Mouse (Mus musculus) ovary, adult 18-20 months (tissue): ENCODE measurements around the gene Fam129a.

ENCODE experiments used
- DNase-seq: peaks from one replicate; pipeline ENCODE4 v3.0.0; 2022; ENCODE audit warnings: low spot score, mixed read lengths

Fam129a gene

GRCm38 (mm10) chr1:151570981-151571837, at the start of gene Fam129a:
Gene Fam129a (plus strand): TSS chr1:151571186.
- DNase-seq: peak; percentile 52

GRCm38 (mm10) chr1:151526701-151527100, 44.3 kb upstream of the Fam129a start:
- no peak for DNase-seq

GRCm38 (mm10) chr1:151543796-151544477, 27.0 kb upstream of the Fam129a start:
- DNase-seq: no peak

GRCm38 (mm10) chr1:151544581-151544980, 26.4 kb upstream of the Fam129a start:
- DNase-seq: no peak

- DNase-seq: no peak
Observed at GRCm38 (mm10) chr1:151545571-151545970, 25.4 kb upstream of the Fam129a start.

- DNase-seq: no peak
Observed at GRCm38 (mm10) chr1:151548896-151549610, 21.9 kb upstream of the Fam129a start.

GRCm38 (mm10) chr1:151549794-151550193, 21.2 kb upstream of the Fam129a start:
- no peak for DNase-seq

- no peak for DNase-seq
Observed at GRCm38 (mm10) chr1:151550587-151551479, 20.2 kb upstream of the Fam129a start.

- DNase-seq: no peak
Observed at GRCm38 (mm10) chr1:151560536-151560935, 10.4 kb upstream of the Fam129a start.

- no peak for DNase-seq
Observed at GRCm38 (mm10) chr1:151563401-151563800, 7.6 kb upstream of the Fam129a start.

- no peak for DNase-seq
Observed at GRCm38 (mm10) chr1:151563893-151564292, 7.1 kb upstream of the Fam129a start.

GRCm38 (mm10) chr1:151564377-151564776, 6.6 kb upstream of the Fam129a start:
- DNase-seq: peak; percentile 65

GRCm38 (mm10) chr1:151568682-151569081, 2.3 kb upstream of the Fam129a start:
- no peak for DNase-seq

GRCm38 (mm10) chr1:151571838-151572578, 1.0 kb downstream of the Fam129a start:
- DNase-seq: no peak

- DNase-seq: no peak
Observed at GRCm38 (mm10) chr1:151572601-151573320, 1.8 kb downstream of the Fam129a start.

GRCm38 (mm10) chr1:151580200-151580982, 9.4 kb downstream of the Fam129a start:
- no peak for DNase-seq

GRCm38 (mm10) chr1:151581454-151581853, 10.5 kb downstream of the Fam129a start:
- DNase-seq: no peak

- no peak for DNase-seq
Observed at GRCm38 (mm10) chr1:151581977-151582376, 11.0 kb downstream of the Fam129a start.

GRCm38 (mm10) chr1:151583457-151584181, 12.6 kb downstream of the Fam129a start:
- no peak for DNase-seq
